Mouse (Mus musculus): ENCODE data around the gene Gm28035. TPM values are rescaled to one million over a fixed set of nuclear protein-coding genes. Genes with fewer than 3 reads are reported as not detected.

Gene Gm28035
- polyA plus RNA-seq, 1 experiment, result 0.91 TPM

DNA sequence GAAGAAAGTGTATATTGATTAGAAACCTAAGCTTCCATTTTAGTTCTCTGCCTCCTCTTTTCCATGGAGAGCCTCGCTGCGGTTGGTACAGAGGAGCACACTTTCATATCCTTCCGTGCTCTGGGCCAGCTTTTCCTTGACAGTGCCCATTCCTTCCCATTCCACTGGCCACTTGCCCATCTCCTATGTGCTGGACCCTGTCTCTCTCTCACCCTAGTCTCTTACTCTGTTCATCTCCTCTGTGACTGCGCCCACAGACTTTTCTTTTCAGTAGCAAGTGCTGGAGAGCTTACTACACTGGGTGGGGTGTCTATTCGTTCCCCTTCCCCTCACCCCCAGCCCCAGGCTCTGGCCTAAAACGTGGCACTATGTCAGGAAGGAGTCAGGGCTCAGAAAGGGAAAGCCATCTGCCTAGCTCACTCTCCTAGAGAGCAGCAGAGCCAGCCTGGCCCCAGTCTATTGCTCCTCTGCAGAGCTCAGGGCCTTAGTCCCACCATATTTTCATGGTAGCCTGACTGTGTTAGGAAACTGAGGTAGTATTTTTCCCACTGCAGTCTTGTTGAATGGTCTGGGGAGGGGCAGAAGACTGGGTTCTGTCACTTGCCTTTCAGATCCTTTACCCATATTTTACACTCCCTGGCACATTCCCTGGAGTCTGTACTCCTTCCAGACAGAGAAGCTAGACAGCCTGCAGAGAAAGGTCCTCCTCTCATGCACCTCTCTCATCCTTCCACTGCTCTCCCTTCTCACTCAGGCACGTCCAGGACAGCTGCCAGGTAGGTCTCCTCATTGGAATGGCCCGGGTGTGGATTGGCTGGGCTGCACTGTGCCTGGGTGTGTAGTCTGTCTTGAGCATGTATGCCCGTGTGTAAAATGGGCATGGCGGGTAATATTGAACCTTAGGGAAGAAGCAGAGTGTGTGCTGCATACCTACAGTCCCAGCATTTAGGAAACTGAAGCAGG, 10.1 kb downstream of the Gm28035 start:
- no peak overlapping the region for H3K4me3 ChIP-seq (ENCODE audit: insufficient read depth, low read length)
- no peak overlapping the region for H3K27ac ChIP-seq (ENCODE audit: insufficient read depth, low read depth, low read length)
- H3K4me1 ChIP-seq (ENCODE audit: control insufficient read depth, insufficient read depth, low read length), result peaks cover 20% of the 10 kb centered on the region
- no peak for TF ChIP-seq POLR2A (IDR thresholded peaks at IDR 0.05; ENCODE audit: borderline replicate concordance, low read depth, low read length)

DNA sequence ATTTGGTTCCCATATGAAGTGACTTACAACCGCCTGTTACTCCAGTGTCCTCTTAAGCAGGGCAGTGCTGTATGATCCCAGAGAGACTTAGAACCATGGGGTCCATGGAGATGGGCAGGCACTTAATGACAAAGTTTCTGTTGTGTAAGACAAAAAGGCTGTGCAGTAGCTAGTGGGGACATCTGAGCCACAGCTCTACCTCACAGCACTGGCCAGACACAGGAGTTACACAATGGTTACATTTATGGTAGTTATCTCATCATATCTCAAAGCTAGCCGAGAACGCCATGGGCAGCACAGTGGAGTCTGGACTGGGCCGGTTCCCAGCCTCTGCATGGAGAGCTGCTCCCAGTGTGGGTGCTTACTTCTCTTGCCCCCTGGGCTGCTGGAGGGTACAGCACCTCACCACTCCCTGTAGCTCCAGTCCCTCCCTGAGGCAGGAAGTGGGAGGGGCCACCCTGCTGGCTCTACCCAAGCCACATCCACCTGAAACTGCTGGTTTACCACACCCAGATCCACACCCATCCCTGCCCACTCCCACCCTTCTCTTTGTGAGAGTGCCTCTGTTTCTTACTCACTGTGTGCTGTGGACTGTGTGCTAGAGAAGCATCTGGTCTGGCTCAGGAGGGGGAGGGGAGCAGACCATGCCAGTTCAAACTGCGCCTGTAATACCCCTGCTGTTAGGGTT, 11.2 kb downstream of the Gm28035 start:
- Histone ChIP-seq H3K4me1 (ENCODE audit: control insufficient read depth, insufficient read depth, low read length) (peaks cover 9% of the 10 kb centered on the region), H3K27ac (ENCODE audit: insufficient read depth, low read depth, low read length) (no peak overlapping the region), H3K4me3 (ENCODE audit: insufficient read depth, low read length) (no peak overlapping the region)
- TF ChIP-seq POLR2A (IDR thresholded peaks at IDR 0.05; ENCODE audit: borderline replicate concordance, low read depth, low read length) (no peak), CTCF (IDR thresholded peaks at IDR 0.05; ENCODE audit: low read depth, low read length) (no peak)

DNA sequence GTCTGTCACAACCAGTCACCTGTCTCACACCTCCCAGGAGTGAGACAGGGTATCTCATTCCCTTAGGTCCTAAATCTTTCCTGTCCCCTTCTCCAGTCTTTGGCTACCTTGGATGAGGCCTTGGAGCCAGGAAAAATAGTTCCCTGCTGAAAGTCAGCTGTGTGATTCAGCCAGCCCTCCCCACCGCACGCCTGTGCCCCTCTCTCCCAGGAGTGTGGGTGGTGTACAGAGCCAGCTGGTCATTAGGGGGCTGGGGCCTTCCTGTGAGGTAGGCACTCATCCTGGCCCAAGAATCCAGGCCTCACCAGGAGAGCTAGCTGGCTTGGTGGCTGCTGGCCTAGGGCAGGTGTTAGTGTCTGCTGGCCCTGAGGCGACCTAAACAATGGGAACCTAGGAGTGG, 12.2 kb downstream of the Gm28035 start:
- TF ChIP-seq CTCF (IDR thresholded peaks at IDR 0.05; ENCODE audit: low read depth, low read length), result no peak
- TF ChIP-seq POLR2A (IDR thresholded peaks at IDR 0.05; ENCODE audit: borderline replicate concordance, low read depth, low read length), result no peak
- no peak overlapping the region for H3K27ac ChIP-seq (ENCODE audit: insufficient read depth, low read depth, low read length)
- H3K4me3 ChIP-seq (ENCODE audit: insufficient read depth, low read length), result no peak overlapping the region
- H3K4me1 ChIP-seq (ENCODE audit: control insufficient read depth, insufficient read depth, low read length), result peaks cover 6% of the 10 kb centered on the region

- H3K4me3 ChIP-seq (ENCODE audit: insufficient read depth, low read length), result no peak overlapping the region
- H3K27ac ChIP-seq (ENCODE audit: insufficient read depth, low read depth, low read length), result no peak overlapping the region
- H3K4me1 ChIP-seq (ENCODE audit: control insufficient read depth, insufficient read depth, low read length), result peaks cover 19% of the 10 kb centered on the region
- TF ChIP-seq POLR2A (IDR thresholded peaks at IDR 0.05; ENCODE audit: borderline replicate concordance, low read depth, low read length), result no peak
- no peak for TF ChIP-seq CTCF (IDR thresholded peaks at IDR 0.05; ENCODE audit: low read depth, low read length)
These were observed 13.4 kb downstream of the Gm28035 start for GRCm38 (mm10) chr2:30253809-30254208.

DNA sequence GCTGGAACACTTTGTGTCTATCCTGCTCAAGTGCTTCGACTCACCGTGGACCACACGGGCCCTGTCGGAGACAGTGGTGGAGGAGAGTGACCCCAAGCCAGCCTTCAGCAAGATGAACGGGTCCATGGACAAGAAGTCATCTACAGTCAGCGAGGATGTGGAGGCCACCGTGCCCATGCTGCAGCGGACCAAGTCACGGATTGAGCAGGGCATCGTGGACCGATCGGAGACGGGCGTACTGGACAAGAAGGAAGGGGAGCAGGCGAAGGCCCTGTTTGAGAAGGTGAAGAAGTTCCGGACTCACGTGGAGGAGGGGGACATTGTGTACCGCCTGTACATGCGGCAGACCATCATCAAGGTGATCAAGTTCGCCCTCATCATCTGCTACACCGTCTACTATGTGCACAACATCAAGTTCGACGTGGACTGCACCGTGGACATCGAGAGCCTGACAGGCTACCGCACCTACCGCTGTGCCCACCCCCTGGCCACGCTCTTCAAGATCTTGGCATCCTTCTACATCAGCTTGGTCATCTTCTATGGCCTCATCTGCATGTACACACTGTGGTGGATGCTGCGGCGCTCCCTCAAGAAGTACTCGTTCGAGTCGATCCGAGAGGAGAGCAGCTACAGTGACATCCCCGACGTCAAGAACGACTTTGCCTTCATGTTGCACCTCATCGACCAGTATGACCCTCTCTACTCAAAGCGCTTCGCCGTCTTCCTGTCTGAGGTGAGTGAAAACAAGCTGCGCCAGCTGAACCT, 15.4 kb downstream of the Gm28035 start:
- Histone ChIP-seq H3K27ac (ENCODE audit: insufficient read depth, low read depth, low read length) (no peak overlapping the region), H3K4me3 (ENCODE audit: insufficient read depth, low read length) (no peak overlapping the region), H3K4me1 (ENCODE audit: control insufficient read depth, insufficient read depth, low read length) (peaks cover 32% of the 10 kb centered on the region)
- TF ChIP-seq POLR2A (IDR thresholded peaks at IDR 0.05; ENCODE audit: borderline replicate concordance, low read depth, low read length) (no peak), CTCF (IDR thresholded peaks at IDR 0.05; ENCODE audit: low read depth, low read length) (no peak)

DNA sequence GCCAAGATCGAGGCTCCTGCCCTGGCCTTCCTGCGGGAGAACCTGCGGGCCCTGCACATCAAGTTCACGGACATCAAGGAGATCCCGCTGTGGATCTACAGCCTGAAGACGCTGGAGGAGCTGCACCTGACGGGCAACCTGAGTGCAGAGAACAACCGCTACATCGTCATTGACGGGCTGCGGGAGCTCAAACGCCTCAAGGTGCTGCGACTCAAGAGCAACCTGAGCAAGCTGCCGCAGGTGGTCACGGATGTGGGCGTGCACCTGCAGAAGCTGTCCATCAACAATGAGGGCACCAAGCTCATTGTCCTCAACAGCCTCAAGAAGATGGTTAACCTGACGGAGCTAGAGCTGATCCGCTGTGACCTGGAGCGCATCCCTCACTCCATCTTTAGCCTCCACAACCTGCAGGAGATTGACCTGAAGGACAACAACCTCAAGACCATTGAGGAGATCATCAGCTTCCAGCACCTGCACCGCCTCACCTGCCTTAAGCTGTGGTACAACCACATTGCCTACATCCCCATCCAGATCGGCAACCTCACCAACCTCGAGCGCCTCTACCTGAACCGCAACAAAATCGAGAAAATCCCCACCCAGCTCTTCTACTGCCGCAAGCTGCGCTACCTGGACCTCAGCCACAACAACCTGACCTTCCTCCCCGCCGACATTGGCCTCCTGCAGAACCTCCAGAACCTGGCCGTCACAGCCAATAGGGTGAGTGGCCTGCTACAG, 16.4 kb downstream of the Gm28035 start:
- TF ChIP-seq CTCF (IDR thresholded peaks at IDR 0.05; ENCODE audit: low read depth, low read length) (no peak), POLR2A (IDR thresholded peaks at IDR 0.05; ENCODE audit: borderline replicate concordance, low read depth, low read length) (no peak)
- H3K4me1 ChIP-seq (ENCODE audit: control insufficient read depth, insufficient read depth, low read length), result peaks cover 26% of the 10 kb centered on the region
- H3K27ac ChIP-seq (ENCODE audit: insufficient read depth, low read depth, low read length), result no peak overlapping the region
- no peak overlapping the region for H3K4me3 ChIP-seq (ENCODE audit: insufficient read depth, low read length)

DNA sequence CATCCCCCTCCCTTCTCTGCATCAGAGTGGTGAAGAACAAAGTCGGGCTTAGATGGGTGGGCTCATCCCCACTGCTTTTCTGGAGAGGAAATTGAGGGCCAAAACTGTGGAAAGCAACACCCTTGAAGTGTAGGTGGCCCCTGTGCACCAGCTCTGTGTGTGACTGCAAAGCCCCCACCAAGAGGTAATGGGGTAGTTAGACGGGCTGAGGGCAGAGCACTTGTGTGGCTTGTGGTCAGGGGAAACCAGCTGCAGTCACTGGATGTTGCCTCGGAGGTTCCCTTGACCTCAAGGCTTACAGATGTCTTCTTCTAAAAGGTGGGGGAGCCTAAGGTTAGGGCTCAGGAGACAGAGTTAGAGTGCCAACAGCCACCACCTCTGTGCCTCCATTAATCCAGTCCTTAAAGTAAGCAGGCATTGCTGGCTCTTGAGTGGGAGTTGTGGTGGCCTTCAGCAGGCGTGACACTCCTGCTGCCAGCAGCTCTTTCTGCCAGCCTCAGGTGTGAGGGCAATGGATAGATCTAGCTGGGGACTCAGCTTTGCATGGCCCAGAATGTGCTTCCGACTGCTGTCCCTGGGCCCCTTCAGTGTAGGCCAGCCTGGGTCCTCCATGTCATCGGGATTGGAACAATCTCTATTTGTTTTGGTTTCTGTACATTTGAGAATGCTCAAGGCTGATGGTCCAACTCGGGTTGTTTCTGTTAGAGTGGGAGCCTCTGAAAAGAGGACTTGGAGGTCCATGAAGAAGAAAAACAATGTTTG, 17.5 kb downstream of the Gm28035 start:
- no peak overlapping the region for H3K4me3 ChIP-seq (ENCODE audit: insufficient read depth, low read length)
- H3K4me1 ChIP-seq (ENCODE audit: control insufficient read depth, insufficient read depth, low read length), result peaks cover 26% of the 10 kb centered on the region
- no peak for TF ChIP-seq POLR2A (IDR thresholded peaks at IDR 0.05; ENCODE audit: borderline replicate concordance, low read depth, low read length)
- no peak for TF ChIP-seq CTCF (IDR thresholded peaks at IDR 0.05; ENCODE audit: low read depth, low read length)
- H3K27ac ChIP-seq (ENCODE audit: insufficient read depth, low read depth, low read length), result no peak overlapping the region

DNA sequence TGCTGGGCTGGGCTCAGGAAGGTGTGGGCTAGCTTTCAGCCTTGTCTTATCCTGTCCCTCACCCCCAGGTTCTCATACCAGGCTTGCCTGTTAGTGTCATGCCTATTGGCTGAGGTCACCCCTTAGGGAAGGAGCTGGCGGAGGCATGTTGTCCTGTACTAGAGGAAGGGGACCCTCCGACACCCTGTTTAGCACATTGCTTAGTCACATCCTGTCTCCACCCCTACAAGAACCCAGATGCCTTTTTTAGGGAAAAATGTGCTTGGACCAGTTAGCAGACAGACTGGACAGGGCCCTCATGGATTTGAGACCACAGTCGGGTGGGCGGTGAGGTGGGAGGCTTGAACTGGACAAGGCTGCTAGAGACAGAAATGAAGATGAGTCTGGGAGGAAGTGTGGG, 18.2 kb downstream of the Gm28035 start:
- Histone ChIP-seq H3K4me3 (ENCODE audit: insufficient read depth, low read length) (no peak overlapping the region), H3K4me1 (ENCODE audit: control insufficient read depth, insufficient read depth, low read length) (peaks cover 26% of the 10 kb centered on the region), H3K27ac (ENCODE audit: insufficient read depth, low read depth, low read length) (no peak overlapping the region)
- no peak for TF ChIP-seq POLR2A (IDR thresholded peaks at IDR 0.05; ENCODE audit: borderline replicate concordance, low read depth, low read length)
- no peak for TF ChIP-seq CTCF (IDR thresholded peaks at IDR 0.05; ENCODE audit: low read depth, low read length)

All from bone marrow macrophage, adult 2 months (primary cell).